Mouse (Mus musculus) effector memory CD4-positive, alpha-beta T cell, adult 5 months (primary cell): Measurements from ENCODE around the gene Olfr1424. TPM values are rescaled to one million over a fixed set of nuclear protein-coding genes. Genes with fewer than 3 reads are reported as not detected.

Experiments used
- polyA plus RNA-seq: library from polyadenylated mRNA; unstranded; fragments of 100-300 nt; shearing (Covaris generic); gene quantifications from one replicate; pipeline ENCODE4 v1.2.1, GENCODE M21; 2017

Gene Olfr1424
- 0.21 TPM for polyA plus RNA-seq

GRCm38 (mm10) chr19:12062582-12062981 lies at the start of gene Olfr1424:
Olfr1424 (minus strand) TSS chr19:12062682.

GRCm38 (mm10) chr19:12103234-12103633 lies 40.8 kb upstream of the Olfr1424 start, which contains the start of gene Olfr1427:
Olfr1427 (minus strand) TSS chr19:12103334.

GRCm38 (mm10) chr19:12091913-12092312 lies 29.4 kb upstream of the Olfr1424 start, which contains the start of gene Olfr1426:
Olfr1426 (minus strand) TSS chr19:12092013.

GRCm38 (mm10) chr19:12077631-12078030 lies 15.1 kb upstream of the Olfr1424 start, which contains the start of gene Olfr1425:
Olfr1425 (minus strand) TSS chr19:12077731.

GRCm38 (mm10) chr19:12041217-12041616 lies 21.3 kb downstream of the Olfr1424 start, which contains the start of gene Olfr1423:
Olfr1423 (minus strand) TSS chr19:12041317.

Other genes starting within 250 kb of the Olfr1424 start
- 1.6 TPM for gene Stx3, start 243.3 kb downstream of the Olfr1424 start, polyA plus RNA-seq
- gene Olfr1417, start 223.5 kb downstream of the Olfr1424 start, polyA plus RNA-seq, result not detected
- not detected for gene Olfr1418, start 201.6 kb downstream of the Olfr1424 start, polyA plus RNA-seq
- not detected for gene Olfr1419, start 187.6 kb downstream of the Olfr1424 start, polyA plus RNA-seq
- not detected for gene Olfr1420, start 176.1 kb downstream of the Olfr1424 start, polyA plus RNA-seq
- gene Patl1, start 150.3 kb downstream of the Olfr1424 start, polyA plus RNA-seq, result 29.6 TPM
- gene Osbp, start 96.7 kb downstream of the Olfr1424 start, polyA plus RNA-seq, result 47.6 TPM
- 0.09 TPM for gene Olfr1423, start 21.4 kb downstream of the Olfr1424 start, polyA plus RNA-seq
- gene Olfr1425, start 15.0 kb upstream of the Olfr1424 start, polyA plus RNA-seq, result not detected
- not detected for gene Olfr1426, start 29.3 kb upstream of the Olfr1424 start, polyA plus RNA-seq
- gene Olfr1427, start 40.7 kb upstream of the Olfr1424 start, polyA plus RNA-seq, result not detected
- not detected for gene Olfr1428, start 53.2 kb upstream of the Olfr1424 start, polyA plus RNA-seq
- not detected for gene Olfr76, start 60.5 kb upstream of the Olfr1424 start, polyA plus RNA-seq
- 0.14 TPM for gene Olfr1555-ps1, start 107.4 kb upstream of the Olfr1424 start, polyA plus RNA-seq
- gene Olfr1431, start 138.0 kb upstream of the Olfr1424 start, polyA plus RNA-seq, result not detected
- gene Olfr1432, start 169.9 kb upstream of the Olfr1424 start, polyA plus RNA-seq, result not detected
- not detected for gene Olfr262, start 179.0 kb upstream of the Olfr1424 start, polyA plus RNA-seq
- gene Olfr235, start 198.3 kb upstream of the Olfr1424 start, polyA plus RNA-seq, result not detected
- not detected for gene Olfr1434, start 217.2 kb upstream of the Olfr1424 start, polyA plus RNA-seq
- gene Olfr1436, start 236.4 kb upstream of the Olfr1424 start, polyA plus RNA-seq, result not detected